Comparison of ENCODE assay signal across 9 mouse cellular contexts in genomic region chr10:81418216-81419070, GRCm38 (mm10). TPM values are rescaled to one million over a fixed set of nuclear protein-coding genes. Genes with fewer than 3 reads are reported as not detected.
A peak's percentile ranks its signal among the peaks of the same experiment; 100 is the strongest.
DNase-seq lines count a peak whose midpoint lies in the region; ATAC-seq and TF ChIP-seq lines count a peak whose summit lies in the region.
"Had no signal": no experiment of that assay in that cellular context is flagged by ENCODE, and none has a peak within 500 bp of the region (broad histone marks: within the 10 kb centered on the region; RNA-seq: fewer than 3 reads in every experiment).

No protein-coding gene starts in this region.

- peak overlapping the region; percentile 55; the same call in 1 of the 2 replicates for H3K27ac ChIP-seq in hindbrain, embryonic 13.5 days

- H3K4me1 ChIP-seq in E14TG2a.4 (replicated peaks; ENCODE audit: low read depth, low read length) = peaks cover 83% of the 10 kb centered on the region
- peaks cover 57% of the 10 kb centered on the region for H3K4me1 ChIP-seq in hindbrain, embryonic 13.5 days (replicated peaks)

- peak; percentile 7 for DNase-seq in kidney, adult 18-20 months
- no peak for DNase-seq in kidney, adult 9 months
- peak; percentile 11 to 24 for DNase-seq in cerebellum, postnatal 25 days
- no peak for DNase-seq in frontal cortex, postnatal 10 days (ENCODE audit: low spot score in 2 of 2)
- DNase-seq in natural killer cell, adult 2 months (ENCODE audit: low spot score in 2 of 2) = no peak
- DNase-seq in layer of hippocampus, postnatal 36 days = no peak
- DNase-seq: lung, embryonic 14.5 days had no signal

- H3K4me2 ChIP-seq in hindbrain, embryonic 13.5 days = no peak overlapping the region

- peaks cover 42% of the 10 kb centered on the region for H3K27me3 ChIP-seq in E14TG2a.4 (ENCODE audit: insufficient read depth, low read length)
- 0 out of 2 replicates have a peak, but pooled peaks cover 16% of the 10 kb centered on the region for H3K27me3 ChIP-seq in hindbrain, embryonic 13.5 days

- H3K4me3 ChIP-seq in E14TG2a.4 (replicated peaks; ENCODE audit: low read length) = peak overlapping the region; percentile 63
- H3K4me3 ChIP-seq in hindbrain, embryonic 13.5 days = no peak overlapping the region

- no peak for ATAC-seq in hindbrain, embryonic 13.5 days (ENCODE audit: low FRiP score)

- H3K36me3 ChIP-seq in E14TG2a.4 (ENCODE audit: insufficient read depth, low read length) = 0 out of 2 replicates have a peak, but pooled peaks cover under 1% of the 10 kb centered on the region
- H3K36me3 ChIP-seq in hindbrain, embryonic 13.5 days = peaks cover 11% of the 10 kb centered on the region

- no peaks in the 10 kb centered on the region for H3K9me3 ChIP-seq in E14TG2a.4 (ENCODE audit: low read length)
- H3K9me3 ChIP-seq in hindbrain, embryonic 13.5 days = no peaks in the 10 kb centered on the region

- WGBS in hindbrain, embryonic 13.5 days = 35% methylated on average over 11 of the region's 11 CpGs

- no peak for TF ChIP-seq CTCF in E14TG2a.4 (conservative IDR thresholded peaks at IDR 0.05; ENCODE audit: low read length)

- peak overlapping the region; percentile 31; the same call in 1 of the 2 replicates for H3K9ac ChIP-seq in hindbrain, embryonic 13.5 days
- H3K9ac ChIP-seq: lung, embryonic 14.5 days had no signal

RNA-seq across cellular contexts. Expression of gene Smim24, which starts 25.6 kb away (rescaled TPM):
- polyA plus RNA-seq in hindbrain, embryonic 13.5 days (2015; fragmentation: Nextera tagmentation; extraction: Ambion mirVana) = 1.8 TPM in 2 replicates
- 1 to 10 TPM; 1.6 to 1.7 TPM for total RNA-seq in layer of hippocampus, postnatal 36 days (2021)

RNA-seq across cellular contexts. Expression of gene Gm48552, which starts 29.6 kb away (rescaled TPM):
- 2.0 and 2.3 TPM in 2 replicates for polyA plus RNA-seq in hindbrain, embryonic 13.5 days (2015; fragmentation: Nextera tagmentation; extraction: Ambion mirVana)
- total RNA-seq in layer of hippocampus, postnatal 36 days (2021) = 1 to 10 TPM; 4.5 to 7.1 TPM

RNA-seq across cellular contexts. Expression of gene Gm48551, which starts 34.2 kb away (rescaled TPM):
- polyA plus RNA-seq in hindbrain, embryonic 13.5 days (2015; fragmentation: Nextera tagmentation; extraction: Ambion mirVana) = 6.5 and 8.1 TPM in 2 replicates
- total RNA-seq in layer of hippocampus, postnatal 36 days (2021) = 1 to 10 TPM; 4.0 to 6.6 TPM

RNA-seq across cellular contexts. Expression of gene Dohh, which starts 34.2 kb away (rescaled TPM):
- polyA plus RNA-seq in hindbrain, embryonic 13.5 days (2015; fragmentation: Nextera tagmentation; extraction: Ambion mirVana) = 72.1 and 74.8 TPM in 2 replicates
- 10 to 100 TPM; 72.5 to 76.9 TPM for total RNA-seq in layer of hippocampus, postnatal 36 days (2021)

RNA-seq across cellular contexts. Expression of gene Nfic, which starts 37.0 kb away (rescaled TPM):
- 21.3 and 22.4 TPM in 2 replicates for polyA plus RNA-seq in hindbrain, embryonic 13.5 days (2015; fragmentation: Nextera tagmentation; extraction: Ambion mirVana)
- 10 to 100 TPM; 55.3 to 55.8 TPM for total RNA-seq in layer of hippocampus, postnatal 36 days (2021)

Comparison
In these comparisons a context has a peak if more than half of its experiments do, and no peak if none do; other contexts are left out.
1. DNase-seq: peak in kidney, adult 18-20 months (single experiment) and cerebellum, postnatal 25 days (2 of 2); none in kidney, adult 9 months (single experiment), frontal cortex, postnatal 10 days (0 of 2), natural killer cell, adult 2 months (0 of 2) and layer of hippocampus, postnatal 36 days (0 of 2).